Mouse (Mus musculus) heart, embryonic 13.5 days (tissue): ENCODE results near the gene Fam131c. TPM values are rescaled to one million over a fixed set of nuclear protein-coding genes. Genes with fewer than 3 reads are reported as not detected.

Source experiments
- ATAC-seq: fragments of 200-750 bp; cut with Nextera tagmentation; 2 replicates; pipeline ENCODE4 v1.8.0; 2017; ENCODE audit warnings: moderate TSS enrichment; ENCODE audit not compliant: insufficient number of reproducible peaks, low FRiP score, low TSS enrichment; ENCODE audit errors: extremely low read depth
- H3K27ac ChIP-seq: fragments of 300-500 bp; sonication (generic); replicated peaks from 2 replicates; pipeline ENCODE4 v1.5.1; 2015; ENCODE audit warnings: moderate library complexity, mild to moderate bottlenecking, inconsistent platforms
- H3K27me3 ChIP-seq: fragments of 300-500 bp; sonication (generic); replicated peaks from 2 replicates; pipeline ENCODE4 v1.6.1; 2015; ENCODE audit warnings: mild to moderate bottlenecking, inconsistent platforms
- H3K36me3 ChIP-seq: fragments of 300-500 bp; sonication (generic); 2 replicates; pipeline ENCODE4 v1.6.1; 2015; ENCODE audit warnings: mild to moderate bottlenecking, inconsistent platforms
- H3K4me1 ChIP-seq: fragments of 300-500 bp; sonication (generic); 2 replicates; pipeline ENCODE4 v1.6.1; 2015; ENCODE audit warnings: inconsistent platforms
- H3K4me2 ChIP-seq: fragments of 300-500 bp; sonication (generic); 2 replicates; pipeline ENCODE4 v1.6.1; 2015; ENCODE audit warnings: inconsistent platforms, mild to moderate bottlenecking, moderate library complexity
- H3K4me3 ChIP-seq: fragments of 300-500 bp; sonication (generic); 2 replicates; pipeline ENCODE4 v1.5.1; 2015; ENCODE audit warnings: moderate library complexity, mild to moderate bottlenecking, inconsistent platforms
- H3K9ac ChIP-seq: fragments of 300-500 bp; sonication (generic); 2 replicates; pipeline ENCODE4 v1.6.1; 2015; ENCODE audit warnings: inconsistent platforms, mild to moderate bottlenecking, moderate library complexity
- H3K9me3 ChIP-seq: fragments of 300-500 bp; sonication (generic); 2 replicates; pipeline ENCODE4 v1.6.1; 2016; ENCODE audit warnings: inconsistent platforms
- WGBS: fragments of 180-500 bp; shearing (Covaris S2); methylation state at CpG from one replicate; pipeline ENCODE4 v1.1.7; 2015; ENCODE audit warnings: mixed read lengths; 5-methylcytosine and 5-hydroxymethylcytosine counted together
- polyA plus RNA-seq: library from polyadenylated mRNA; unstranded; fragments of >200 nt; fragmentation: Nextera tagmentation; extraction: Ambion mirVana; gene quantifications from 2 replicates; pipeline ENCODE4 v1.2.1, GENCODE M21; 2015

Gene Fam131c
- 1.2 TPM in 2 replicates for polyA plus RNA-seq

- no peak within 1 kb of the TSS for H3K27ac ChIP-seq
Measured at GRCm38 (mm10) chr4:141367997-141368791, at the start of gene Fam131c. Fam131c (plus strand) TSS chr4:141368220.

GRCm38 (mm10) chr4:141322526-141322925 is 45.5 kb upstream of the Fam131c start:
- 0 out of 2 replicates have a peak, but pooled peaks have one; percentile 3 for ATAC-seq
- Histone ChIP-seq H3K27me3 (no peaks in the 10 kb centered on the region), H3K27ac (no peak overlapping the region), H3K4me1 (peaks cover 31% of the 10 kb centered on the region), H3K4me3 (no peak overlapping the region), H3K9me3 (no peaks in the 10 kb centered on the region), H3K4me2 (no peak overlapping the region), H3K36me3 (peaks cover 84% of the 10 kb centered on the region), H3K9ac (no peak overlapping the region)
- 69% methylated on average over 11 of the region's 11 CpGs for WGBS

More at GRCm38 (mm10) chr4:141367997-141368791, at the start of gene Fam131c:
- peaks cover 70% of the 10 kb centered on the region for H3K27me3 ChIP-seq
- H3K36me3 ChIP-seq: no peaks in the 10 kb centered on the region
- peak within 1 kb of the TSS; percentile 84 for H3K9ac ChIP-seq
- no peaks in the 10 kb centered on the region for H3K9me3 ChIP-seq
- WGBS: 1% methylated on average over 58 of the region's 71 CpGs
- H3K4me3 ChIP-seq: peak within 1 kb of the TSS; percentile 65
- peaks cover 13% of the 10 kb centered on the region for H3K4me1 ChIP-seq
- peak within 1 kb of the TSS; percentile 96 for H3K4me2 ChIP-seq
- no peak for ATAC-seq

GRCm38 (mm10) chr4:141324771-141325191 is 43.2 kb upstream of the Fam131c start:
- H3K36me3 ChIP-seq: peaks cover 78% of the 10 kb centered on the region
- peak overlapping the region; percentile 77 for H3K27ac ChIP-seq
- H3K9ac ChIP-seq: no peak overlapping the region

GRCm38 (mm10) chr4:141325636-141326035 is 42.4 kb upstream of the Fam131c start:
- H3K9me3 ChIP-seq: no peaks in the 10 kb centered on the region
- H3K36me3 ChIP-seq: peaks cover 72% of the 10 kb centered on the region
- 21% methylated on average over 15 of the region's 15 CpGs for WGBS
- peak overlapping the region; percentile 77 for H3K27ac ChIP-seq
- ATAC-seq: no peak
- H3K4me1 ChIP-seq: peaks cover 31% of the 10 kb centered on the region
- no peak overlapping the region for H3K4me3 ChIP-seq
- 0 out of 2 replicates have a peak overlapping the region, but pooled peaks have one; percentile 14 for H3K4me2 ChIP-seq
- peak overlapping the region; percentile 44 for H3K9ac ChIP-seq
- no peaks in the 10 kb centered on the region for H3K27me3 ChIP-seq

More at GRCm38 (mm10) chr4:141324771-141325191, 43.2 kb upstream of the Fam131c start:
- Histone ChIP-seq H3K9me3 (no peaks in the 10 kb centered on the region), H3K4me2 (no peak overlapping the region), H3K4me3 (no peak overlapping the region), H3K27me3 (no peaks in the 10 kb centered on the region), H3K4me1 (peaks cover 31% of the 10 kb centered on the region)
- 59% methylated on average over 6 of the region's 6 CpGs for WGBS
- no peak for ATAC-seq

GRCm38 (mm10) chr4:141327075-141327474 is 40.9 kb upstream of the Fam131c start:
- Histone ChIP-seq H3K9ac (0 out of 2 replicates have a peak overlapping the region, but pooled peaks have one; percentile 9), H3K27me3 (no peaks in the 10 kb centered on the region), H3K4me3 (no peak overlapping the region), H3K27ac (0 out of 2 replicates have a peak overlapping the region, but pooled peaks have one; percentile 26), H3K9me3 (no peaks in the 10 kb centered on the region), H3K36me3 (peaks cover 57% of the 10 kb centered on the region), H3K4me1 (peaks cover 31% of the 10 kb centered on the region), H3K4me2 (no peak overlapping the region)
- WGBS: 61% methylated on average over 4 of the region's 4 CpGs
- ATAC-seq: no peak

GRCm38 (mm10) chr4:141328742-141329141 is 39.3 kb upstream of the Fam131c start:
- Histone ChIP-seq H3K9ac (no peak overlapping the region), H3K27ac (no peak overlapping the region), H3K4me2 (no peak overlapping the region), H3K4me3 (no peak overlapping the region), H3K4me1 (peaks cover 31% of the 10 kb centered on the region), H3K36me3 (peaks cover 40% of the 10 kb centered on the region), H3K9me3 (no peaks in the 10 kb centered on the region), H3K27me3 (no peaks in the 10 kb centered on the region)
- 78% methylated on average over 9 of the region's 9 CpGs for WGBS
- no peak for ATAC-seq

GRCm38 (mm10) chr4:141329968-141330367 is 38.1 kb upstream of the Fam131c start:
- H3K4me1 ChIP-seq: peaks cover 32% of the 10 kb centered on the region
- ATAC-seq: no peak
- H3K36me3 ChIP-seq: peaks cover 32% of the 10 kb centered on the region

GRCm38 (mm10) chr4:141331446-141331845 is 36.6 kb upstream of the Fam131c start:
- Histone ChIP-seq H3K4me3 (no peak overlapping the region), H3K4me2 (no peak overlapping the region), H3K9me3 (no peaks in the 10 kb centered on the region), H3K4me1 (peaks cover 32% of the 10 kb centered on the region), H3K36me3 (peaks cover 18% of the 10 kb centered on the region), H3K27ac (no peak overlapping the region), H3K9ac (no peak overlapping the region), H3K27me3 (no peaks in the 10 kb centered on the region)
- 95% methylated on average over 2 of the region's 2 CpGs for WGBS
- no peak for ATAC-seq

More at GRCm38 (mm10) chr4:141329968-141330367, 38.1 kb upstream of the Fam131c start:
- Histone ChIP-seq H3K4me2 (no peak overlapping the region), H3K27ac (no peak overlapping the region), H3K9ac (no peak overlapping the region), H3K27me3 (no peaks in the 10 kb centered on the region), H3K4me3 (no peak overlapping the region), H3K9me3 (no peaks in the 10 kb centered on the region)
- 59% methylated on average over 12 of the region's 12 CpGs for WGBS

GRCm38 (mm10) chr4:141332258-141332657 is 35.8 kb upstream of the Fam131c start:
- 71% methylated on average over 7 of the region's 7 CpGs for WGBS
- no peak overlapping the region for H3K4me3 ChIP-seq
- H3K36me3 ChIP-seq: peaks cover 17% of the 10 kb centered on the region
- peaks cover 24% of the 10 kb centered on the region for H3K4me1 ChIP-seq
- H3K9ac ChIP-seq: no peak overlapping the region
- no peaks in the 10 kb centered on the region for H3K27me3 ChIP-seq
- no peaks in the 10 kb centered on the region for H3K9me3 ChIP-seq
- no peak overlapping the region for H3K27ac ChIP-seq
- no peak overlapping the region for H3K4me2 ChIP-seq
- no peak for ATAC-seq

- WGBS: 58% methylated on average over 5 of the region's 5 CpGs
- H3K27ac ChIP-seq: peak overlapping the region; percentile 45; the same call in 1 of the 2 replicates
- H3K4me2 ChIP-seq: no peak overlapping the region
- H3K27me3 ChIP-seq: no peaks in the 10 kb centered on the region
- H3K9me3 ChIP-seq: no peaks in the 10 kb centered on the region
- H3K4me1 ChIP-seq: peaks cover 41% of the 10 kb centered on the region
- H3K9ac ChIP-seq: peak overlapping the region; percentile 59; the same call in 1 of the 2 replicates
- H3K36me3 ChIP-seq: no peaks in the 10 kb centered on the region
- ATAC-seq: no peak
- H3K4me3 ChIP-seq: no peak overlapping the region
Measured at GRCm38 (mm10) chr4:141334695-141335094, 33.3 kb upstream of the Fam131c start.

- Histone ChIP-seq H3K27ac (peak overlapping the region; percentile 45), H3K4me3 (no peak overlapping the region), H3K4me2 (no peak overlapping the region), H3K9me3 (no peaks in the 10 kb centered on the region), H3K36me3 (no peaks in the 10 kb centered on the region), H3K9ac (peak overlapping the region; percentile 59), H3K4me1 (peaks cover 41% of the 10 kb centered on the region), H3K27me3 (no peaks in the 10 kb centered on the region; the same call in 1 of the 2 replicates)
- no peak for ATAC-seq
- 8% methylated on average over 3 of the region's 3 CpGs for WGBS
Measured at GRCm38 (mm10) chr4:141335263-141335796, 32.7 kb upstream of the Fam131c start.
